Mouse (Mus musculus) kidney, adult 18-20 months (tissue): ENCODE results near the gene Inafm1.
"Not testable (repeated sequence)": the region's sequence is repeated elsewhere in the genome, so short reads cannot be mapped to it uniquely, and the experiment has no call there.

ENCODE experiments used
- DNase-seq: peaks from one replicate; pipeline ENCODE4 v3.0.0; 2021

Gene Inafm1

DNA sequence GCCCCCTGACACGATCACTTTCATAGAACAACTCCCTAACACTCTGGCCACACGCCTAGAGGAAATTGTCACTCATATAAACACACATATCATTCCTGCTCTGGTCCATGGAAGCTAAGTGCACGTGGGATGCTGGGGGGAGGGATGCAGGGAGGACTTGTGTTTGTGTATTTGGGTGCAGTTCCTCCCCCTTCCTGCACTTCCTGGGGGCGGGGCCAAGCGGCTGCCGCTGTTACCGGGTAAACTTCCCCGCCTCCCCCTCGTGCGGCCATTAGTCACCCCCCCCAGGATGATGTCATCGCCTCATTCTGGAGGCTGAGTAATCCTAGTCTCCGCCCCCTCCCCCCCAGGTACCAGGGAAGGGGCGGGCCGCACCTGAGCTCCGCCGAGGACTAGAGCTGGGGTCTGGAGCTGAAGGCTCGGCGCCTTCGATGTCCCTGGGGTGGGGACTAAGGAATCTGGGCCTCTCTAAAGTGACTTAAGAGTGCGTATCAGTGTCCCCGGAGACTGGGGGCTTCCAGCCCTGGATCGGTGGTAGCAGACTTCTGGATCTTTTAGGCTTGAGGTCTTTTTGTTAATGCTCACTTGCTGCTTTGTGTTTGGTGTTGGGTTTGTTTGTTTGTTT is 23.5 kb upstream of the Inafm1 start:
- DNase-seq, result peak; percentile 86

- DNase-seq, result no peak
Measured at GRCm38 (mm10) chr7:16296146-16296545, 22.7 kb upstream of the Inafm1 start.

DNA sequence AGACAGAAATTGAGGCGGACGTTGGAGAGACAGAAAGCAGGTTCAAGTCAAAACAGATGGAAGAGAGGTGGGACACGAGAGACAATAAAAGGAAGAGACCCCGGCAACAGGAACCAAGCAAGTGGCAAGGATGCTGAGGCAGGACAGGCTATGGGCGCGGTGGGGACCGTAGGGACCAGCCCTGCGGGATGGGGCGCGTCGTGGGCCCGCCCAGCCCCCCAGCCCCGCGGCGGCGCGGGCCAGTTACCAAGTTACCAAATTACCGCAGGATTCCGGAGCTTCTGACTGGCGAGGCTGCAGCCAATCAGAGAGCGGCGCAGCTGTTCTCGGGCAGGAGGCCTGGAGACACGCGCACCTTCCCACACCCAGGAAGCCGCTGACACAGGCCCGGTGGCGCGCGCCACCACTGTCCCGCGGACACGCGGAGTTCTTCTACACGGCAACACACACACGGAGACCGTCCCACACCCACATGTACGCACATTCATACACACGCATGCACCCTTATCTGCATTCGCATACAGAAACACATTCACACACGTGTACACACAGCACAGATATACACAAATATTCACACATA is 22.0 kb upstream of the Inafm1 start:
- DNase-seq, result peak; percentile 81

DNA sequence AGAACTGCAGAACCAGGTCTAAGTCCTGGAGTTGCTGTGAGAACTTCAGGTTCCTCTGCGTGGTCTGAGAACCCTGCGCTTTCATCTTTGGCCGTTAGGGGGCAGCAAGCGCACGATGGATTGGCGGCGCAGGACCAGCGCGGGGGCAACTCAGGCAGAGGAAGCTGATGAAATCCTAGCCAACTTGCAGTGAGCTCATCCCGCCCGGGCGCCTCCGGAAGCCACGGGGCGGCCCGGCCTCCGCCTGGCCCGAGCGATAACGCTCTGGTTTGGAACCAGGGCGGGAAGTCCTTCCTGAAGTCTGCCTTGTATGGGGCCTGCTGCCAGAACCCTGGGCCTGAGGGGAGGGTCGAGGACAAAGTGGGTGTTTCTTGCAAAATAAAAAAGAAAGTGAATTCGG is 21.4 kb upstream of the Inafm1 start:
- peak; percentile 94 for DNase-seq

GRCm38 (mm10) chr7:16294346-16294745 is 20.9 kb upstream of the Inafm1 start:
- no peak for DNase-seq

DNA sequence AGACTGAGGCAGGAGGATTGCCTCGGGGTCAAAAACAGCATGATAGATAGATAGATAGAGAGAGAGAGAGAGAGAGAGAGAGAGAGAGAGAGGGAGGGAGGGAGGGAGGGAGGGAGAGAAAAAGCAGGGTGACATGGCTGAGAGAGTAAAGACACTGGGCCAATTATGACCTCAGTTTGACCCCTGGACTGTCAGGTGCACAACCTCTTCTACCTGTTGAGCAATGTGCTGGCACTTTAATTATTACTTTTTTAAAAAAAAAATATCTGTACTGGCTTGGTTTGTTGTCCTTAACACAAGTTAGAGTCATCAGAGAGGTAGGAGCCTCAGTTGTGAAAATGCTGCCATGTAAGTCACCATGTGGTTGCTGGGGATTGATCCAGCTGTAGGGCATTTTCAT is 14.4 kb upstream of the Inafm1 start:
- DNase-seq, result no peak

- DNase-seq, result no peak
Measured at GRCm38 (mm10) chr7:16287016-16287415, 13.6 kb upstream of the Inafm1 start.

DNA sequence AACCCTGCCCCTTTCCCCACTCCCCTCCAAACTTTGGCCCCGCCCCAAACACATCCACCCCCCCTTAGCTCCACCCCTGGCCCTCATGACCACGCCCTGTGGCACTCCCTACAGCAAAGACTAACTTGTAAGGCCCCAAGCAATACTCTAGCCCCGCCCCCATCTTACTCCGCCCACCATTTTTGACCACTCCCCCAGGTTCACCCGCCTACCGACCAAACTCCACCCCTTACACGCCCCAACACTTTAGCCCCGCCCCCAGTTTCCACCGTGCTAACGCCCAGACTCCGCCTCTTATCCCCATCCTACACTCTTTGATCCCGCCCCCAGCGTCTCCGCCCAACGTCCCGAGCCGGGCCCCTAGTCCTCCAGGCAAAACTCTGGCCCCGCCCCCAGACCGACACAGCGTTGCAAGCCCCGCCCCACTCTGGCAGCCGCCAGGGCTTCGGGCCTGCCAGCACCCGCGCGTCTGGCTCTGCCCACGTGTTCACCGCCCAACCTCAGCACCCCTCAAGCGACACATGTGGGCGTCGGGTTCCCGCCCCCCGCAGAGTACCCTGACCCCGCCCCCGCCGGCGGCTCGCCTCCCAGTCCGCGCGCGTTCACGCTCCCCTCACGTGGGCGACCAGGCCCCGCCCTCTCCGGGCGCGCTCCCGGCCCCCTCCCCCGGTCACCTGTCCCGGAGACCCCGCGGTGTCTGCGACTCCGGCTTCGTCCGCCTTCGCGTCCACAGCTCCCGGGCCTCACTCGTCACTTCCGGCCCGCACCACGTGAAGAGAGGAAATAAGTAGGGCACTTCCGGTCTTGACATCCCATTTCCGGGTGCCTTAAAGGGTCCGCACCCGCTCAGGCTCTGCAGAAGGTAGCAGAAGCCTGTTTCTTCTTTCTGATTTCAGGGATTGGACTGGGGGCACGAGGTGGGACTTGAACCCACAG is 12.9 kb upstream of the Inafm1 start, which contains the start of gene Ccdc9:
Gene Ccdc9, minus strand, starts transcription at position 770 of the 936 bp plus-strand sequence.
- DNase-seq, result peak; percentile 100

GRCm38 (mm10) chr7:16285450-16286025 is 12.1 kb upstream of the Inafm1 start:
- peak; percentile 83 for DNase-seq

DNA sequence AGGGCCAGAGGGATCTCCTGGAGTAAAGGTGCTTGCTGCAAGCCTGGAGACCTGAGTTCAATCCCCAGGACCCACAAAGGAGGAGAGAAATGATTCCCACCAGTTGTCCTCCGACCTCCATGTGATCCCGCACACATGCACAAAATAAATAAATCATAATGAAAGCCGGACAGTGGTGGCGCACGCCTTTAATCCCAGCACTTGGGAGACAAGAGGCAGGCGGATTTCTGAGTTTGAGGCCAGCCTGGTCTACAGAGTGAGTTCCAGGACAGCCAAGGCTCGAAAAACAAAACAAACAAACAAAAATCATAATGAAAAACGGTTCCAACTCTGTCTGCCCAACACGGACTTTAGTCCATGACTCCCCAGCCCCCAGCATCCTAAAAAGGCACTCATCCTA is 11.5 kb upstream of the Inafm1 start:
- no peak for DNase-seq

GRCm38 (mm10) chr7:16284001-16284400 is 10.6 kb upstream of the Inafm1 start:
- no peak for DNase-seq

DNA sequence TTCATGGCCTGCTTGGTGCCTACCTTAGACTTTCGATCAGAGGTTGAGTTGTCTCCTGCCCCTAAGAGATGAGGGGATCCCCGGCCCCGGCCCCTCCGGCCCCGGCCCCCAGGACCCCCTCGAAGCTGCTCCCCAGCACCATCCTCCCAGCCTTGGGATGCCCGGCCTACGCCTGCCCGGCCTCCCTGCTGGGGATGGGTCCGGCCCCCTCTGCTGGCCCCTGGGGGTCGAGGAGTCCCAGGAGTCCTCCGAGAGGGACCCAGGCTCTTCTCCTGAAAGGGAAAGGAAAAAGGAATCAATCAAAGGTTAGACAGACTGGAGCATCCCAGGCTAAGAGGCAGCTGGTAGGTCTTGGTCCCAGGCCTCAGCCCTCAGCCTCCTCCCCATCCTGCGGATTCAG is 8.9 kb upstream of the Inafm1 start:
- DNase-seq, result no peak

DNA sequence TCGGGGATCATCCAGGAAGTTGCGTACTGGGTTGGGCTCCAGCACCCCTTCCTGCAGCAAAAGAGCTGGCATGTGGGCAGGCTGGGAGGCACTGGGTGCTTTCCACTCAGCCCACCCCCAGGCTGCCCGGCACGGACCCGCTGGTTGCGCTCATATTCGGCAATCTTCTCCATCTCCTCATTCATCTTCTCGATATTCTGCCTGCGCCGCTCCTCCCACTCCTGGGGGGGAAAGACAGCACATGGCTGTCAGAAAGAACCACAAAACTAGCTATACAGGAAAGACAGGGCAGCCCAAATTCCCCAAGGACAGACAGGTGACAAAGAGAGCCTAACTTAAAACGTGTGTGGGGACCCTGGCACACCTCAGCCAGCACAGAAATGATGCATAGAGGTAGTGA is 7.3 kb upstream of the Inafm1 start:
- DNase-seq, result no peak

DNA sequence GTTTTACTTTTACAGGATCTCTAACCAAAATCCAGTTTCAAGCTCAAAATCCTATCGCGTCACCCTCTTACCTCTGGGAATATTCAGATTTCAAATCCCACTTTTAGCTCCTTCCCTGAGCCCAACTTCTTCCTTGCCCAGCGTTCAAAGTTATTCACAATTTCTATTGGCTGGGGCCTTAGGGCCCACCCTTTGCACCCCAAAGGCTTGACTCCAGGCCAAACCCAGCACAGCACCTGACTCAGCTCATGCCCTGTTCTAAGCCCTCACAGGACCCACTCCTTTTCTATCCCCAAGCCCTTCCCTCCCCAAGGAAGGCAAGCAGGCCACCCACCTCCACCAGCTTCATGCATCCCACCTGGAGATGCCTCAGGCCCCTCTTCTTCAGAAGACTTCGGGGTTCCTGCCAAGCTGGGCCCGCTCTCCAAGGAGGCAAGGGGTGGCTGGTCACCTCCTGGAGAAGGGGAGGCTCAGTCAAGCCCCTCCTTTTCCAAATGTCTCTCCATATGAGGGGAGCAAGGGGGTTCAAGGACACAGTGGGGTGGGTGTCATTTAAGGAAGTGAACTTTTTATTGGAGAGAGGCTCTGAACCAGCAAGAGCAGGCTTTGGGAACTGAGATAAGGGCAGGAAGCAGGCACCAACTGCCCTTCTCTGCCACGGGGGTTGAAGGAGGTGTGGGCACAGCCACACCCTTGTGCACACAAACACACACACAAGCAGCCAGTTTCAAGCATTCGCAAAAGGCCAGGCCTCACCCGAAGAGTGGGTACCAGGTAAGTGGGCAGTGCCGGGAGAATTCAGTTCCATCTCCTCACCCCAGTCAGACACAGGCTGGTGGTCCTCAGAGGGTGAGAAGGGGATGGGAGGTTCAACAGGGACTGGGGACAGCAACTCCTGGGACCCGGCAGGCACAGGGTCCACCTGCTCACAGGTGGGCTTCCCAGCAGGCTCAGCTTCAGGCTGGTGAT is 1.8 kb upstream of the Inafm1 start:
- DNase-seq, result no peak

DNA sequence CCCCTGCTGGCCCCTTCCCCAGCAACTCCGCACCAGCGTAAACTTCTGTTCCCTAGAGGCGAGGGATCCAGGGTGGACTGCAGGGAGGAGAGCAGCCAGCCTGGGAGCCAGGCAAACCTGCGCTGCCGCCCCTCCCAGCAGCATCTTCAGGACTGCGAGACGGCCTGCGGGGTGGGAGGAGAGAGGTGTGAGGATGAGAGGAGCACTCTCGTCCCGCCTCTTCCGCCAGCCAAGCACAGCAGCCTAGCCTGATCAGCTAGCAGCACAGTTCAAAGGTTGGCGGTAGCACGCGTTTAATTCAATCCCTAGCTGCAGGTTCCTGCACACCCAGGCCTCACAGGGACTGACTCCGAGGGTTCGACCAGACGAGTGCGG is 336 bp upstream of the Inafm1 start:
- no peak for DNase-seq

- peak; percentile 69 for DNase-seq
Measured at GRCm38 (mm10) chr7:16272681-16273080, 736 bp downstream of the Inafm1 start.

- no peak for DNase-seq
Measured at GRCm38 (mm10) chr7:16271139-16271538, 2.3 kb downstream of the Inafm1 start.

DNA sequence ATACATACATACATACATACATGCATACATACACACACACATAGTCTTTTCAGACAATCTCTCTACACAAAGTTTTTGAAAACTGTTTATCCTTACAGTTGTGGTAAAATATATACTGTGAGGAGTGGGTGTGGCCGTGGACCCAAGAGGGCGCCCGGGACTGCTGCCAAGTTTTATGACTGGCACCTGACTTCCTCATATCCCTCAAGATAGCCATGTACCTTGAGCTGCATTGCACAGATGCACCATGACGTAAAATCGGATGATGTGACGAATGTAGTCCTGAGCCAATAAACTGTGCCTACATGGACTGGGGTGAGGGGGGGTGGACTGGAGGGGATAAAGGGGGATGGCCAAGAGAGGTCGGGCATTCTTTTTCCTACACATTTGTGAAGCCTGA is 6.8 kb downstream of the Inafm1 start:
- not testable (repeated sequence) for DNase-seq

DNA sequence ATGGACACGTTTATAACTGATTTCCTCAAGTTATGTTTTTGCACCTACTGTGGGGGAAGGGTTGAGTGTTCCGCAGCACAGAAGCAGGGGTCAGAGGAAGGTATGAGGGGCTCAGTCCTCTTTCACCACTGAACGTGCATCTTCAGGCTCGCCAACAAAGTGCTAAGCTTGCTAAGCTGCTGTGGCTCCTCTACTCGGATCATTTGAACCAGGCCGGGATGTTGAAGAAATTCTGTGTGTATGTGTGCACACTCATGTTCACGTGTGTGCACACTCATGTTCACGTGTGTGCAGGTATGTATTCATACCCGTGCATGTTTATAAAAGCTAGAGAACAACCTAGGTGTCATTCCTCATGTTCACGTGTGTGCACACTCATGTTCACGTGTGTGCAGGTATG is 7.6 kb downstream of the Inafm1 start:
- DNase-seq, result no peak

DNA sequence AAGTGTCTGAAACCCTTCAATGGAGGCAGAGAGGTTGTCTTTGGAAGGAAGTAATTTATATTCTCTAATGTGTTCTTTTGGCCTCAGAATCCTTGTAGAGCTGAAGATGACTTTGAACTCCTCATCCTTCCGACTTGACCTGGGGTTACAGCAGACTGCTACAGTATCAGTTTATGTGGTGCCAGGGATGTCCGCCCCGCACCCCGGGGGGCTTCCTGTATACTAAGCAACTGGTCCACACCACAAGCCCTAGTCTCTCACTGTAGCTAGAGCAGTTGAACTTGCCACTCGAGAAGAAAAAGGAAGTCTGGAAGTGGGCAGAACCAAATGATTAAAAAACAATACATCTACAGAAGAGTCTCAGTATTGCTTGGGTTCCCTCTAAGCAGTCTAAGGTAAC is 9.6 kb downstream of the Inafm1 start:
- no peak for DNase-seq

DNA sequence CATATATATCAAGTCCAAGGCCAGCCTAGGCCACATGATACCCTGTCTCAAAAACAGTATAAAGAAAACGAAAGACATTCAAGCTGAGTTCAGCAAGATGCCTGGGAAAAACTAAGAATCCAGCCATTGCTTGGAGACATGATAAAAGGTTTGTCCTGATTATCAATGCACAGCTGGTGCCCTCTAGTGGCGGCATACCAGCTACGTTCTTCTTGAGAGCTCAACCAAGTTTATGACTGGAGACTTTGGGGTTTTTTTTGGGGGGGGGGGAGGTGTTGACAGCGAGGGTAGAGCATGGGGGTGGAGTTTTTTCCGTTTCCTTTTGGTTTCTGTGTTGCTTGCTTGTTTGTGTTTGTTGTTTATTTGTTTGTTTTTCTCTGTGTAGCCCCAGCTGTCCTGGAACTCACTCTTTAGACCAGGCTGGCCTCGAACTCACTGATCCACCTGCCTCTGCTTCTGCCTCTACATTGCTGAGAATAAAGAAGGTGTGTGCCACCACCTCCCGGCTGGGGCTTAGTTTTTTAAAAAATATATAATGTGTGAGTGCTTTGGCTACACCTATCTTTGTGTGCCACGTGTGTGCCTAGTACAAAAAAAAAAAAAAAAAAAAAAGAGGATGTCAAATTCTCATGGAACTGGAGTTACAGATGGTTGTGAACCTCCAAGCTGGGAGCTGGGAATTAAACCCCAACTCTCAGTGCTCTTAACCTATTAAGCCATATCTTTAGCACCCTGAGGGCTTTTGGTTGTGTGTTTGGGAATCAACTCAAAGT is 10.2 kb downstream of the Inafm1 start:
- DNase-seq, result peak; percentile 85

DNA sequence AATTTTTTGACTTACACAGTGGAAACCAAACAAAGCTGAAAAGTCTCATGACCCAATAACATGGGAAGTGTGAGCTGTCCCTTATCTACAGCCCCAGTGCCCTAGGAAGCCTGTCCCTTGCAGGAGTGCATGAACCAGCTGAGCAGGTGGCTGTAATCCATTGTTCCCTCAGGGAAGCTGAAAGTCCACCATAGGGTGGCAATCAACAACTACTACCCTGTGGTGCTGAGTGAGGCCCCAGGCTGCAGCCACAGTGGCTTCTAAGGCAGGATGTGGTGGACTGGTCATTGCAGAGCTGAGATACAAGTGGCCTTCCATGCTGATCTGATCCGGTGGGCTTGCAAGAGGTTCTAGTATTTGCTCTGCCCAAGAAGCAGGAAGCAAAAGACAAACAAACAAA is 12.3 kb downstream of the Inafm1 start:
- no peak for DNase-seq
